In the genomic region with DNA sequence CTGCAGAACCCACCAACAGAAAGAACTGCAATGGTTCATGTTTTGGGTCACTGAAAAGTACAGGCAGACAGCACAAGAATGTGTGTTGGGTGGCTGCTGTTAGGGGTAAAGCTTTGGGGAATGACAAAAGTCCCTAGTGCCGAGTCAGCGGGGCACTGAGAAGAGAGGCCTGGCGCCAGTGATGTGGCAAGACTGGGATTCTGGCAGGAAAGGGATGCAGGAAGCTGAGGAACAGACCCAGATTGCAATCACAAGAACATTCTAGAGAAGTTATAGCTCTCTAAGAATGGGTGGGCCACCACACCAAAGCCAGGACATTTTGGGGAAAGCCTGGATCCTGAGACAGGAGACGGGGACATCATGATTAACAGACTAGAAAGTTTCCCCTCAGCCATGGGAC, we compare ENCODE assay signal across 20 mouse cellular contexts.
DNase-seq lines count a peak whose midpoint lies in the region; ATAC-seq and TF ChIP-seq lines count a peak whose summit lies in the region.
"Had no signal": no experiment of that assay in that cellular context is flagged by ENCODE, and none has a peak within 500 bp of the region (broad histone marks: within the 10 kb centered on the region; RNA-seq: fewer than 3 reads in every experiment).

No protein-coding gene starts in this region.

- TF ChIP-seq CTCF in bone marrow macrophage, adult 2 months (IDR thresholded peaks at IDR 0.05; ENCODE audit: low read depth, low read length): no peak
- no peak for TF ChIP-seq CTCF in lung, postnatal 0 days (IDR thresholded peaks at IDR 0.05)

- H3K36me3 ChIP-seq in heart, embryonic 12.5 days: no peaks in the 10 kb centered on the region
- no peaks in the 10 kb centered on the region for H3K36me3 ChIP-seq in lung, postnatal 0 days (ENCODE audit: insufficient read depth, low read length)
- H3K36me3 ChIP-seq: limb, embryonic 13.5 days; liver, embryonic 15.5 days had no signal

- peak; percentile 70 for DNase-seq in adrenal gland, postnatal 10 days
- no peak for DNase-seq in adrenal gland, adult 8-10 months
- DNase-seq in heart, adult 11 months: no peak
- peak; percentile 72 for DNase-seq in lung, postnatal 0 days (ENCODE audit: low spot score)
- no peak for DNase-seq in left cerebral cortex, postnatal 4 days
- no peak for DNase-seq in spleen, postnatal 14 days (ENCODE audit: low spot score in 2 of 2)
- DNase-seq: cerebellum, postnatal 14 days; forebrain, postnatal 0 days; gastrocnemius, postnatal 14 days; thymus, postnatal 4 days had no signal

- peaks cover 67% of the 10 kb centered on the region for H3K4me1 ChIP-seq in heart, embryonic 12.5 days (replicated peaks)
- peaks cover 35% of the 10 kb centered on the region for H3K4me1 ChIP-seq in bone marrow macrophage, adult 2 months (ENCODE audit: control insufficient read depth, insufficient read depth, low read length)
- peaks cover 9% of the 10 kb centered on the region for H3K4me1 ChIP-seq in lung, postnatal 0 days (ENCODE audit: insufficient read depth, low read depth, low read length)
- H3K4me1 ChIP-seq: liver, embryonic 15.5 days; megakaryocyte, embryonic 14.5 days had no signal

- TF ChIP-seq POLR2A in bone marrow macrophage, adult 2 months (IDR thresholded peaks at IDR 0.05; ENCODE audit: borderline replicate concordance, low read depth, low read length): no peak

- H3K4me2 ChIP-seq in heart, embryonic 12.5 days: peak overlapping the region; percentile 51
- H3K4me2 ChIP-seq in lung, postnatal 0 days (replicated peaks; ENCODE audit: low read depth, low read length): no peak overlapping the region
- H3K4me2 ChIP-seq: hindbrain, embryonic 14.5 days; limb, embryonic 13.5 days; liver, embryonic 15.5 days had no signal

- peak; percentile 87 for TF ChIP-seq EP300 in lung, postnatal 0 days (IDR thresholded peaks at IDR 0.05)

- 76% methylated on average over 4 of the region's 4 CpGs for WGBS in heart, embryonic 12.5 days
- WGBS in lung, postnatal 0 days: 51% methylated on average over 4 of the region's 4 CpGs

- no peak overlapping the region for H3K4me3 ChIP-seq in heart, embryonic 12.5 days
- H3K4me3 ChIP-seq in bone marrow macrophage, adult 2 months (ENCODE audit: insufficient read depth, low read length): no peak overlapping the region
- H3K4me3 ChIP-seq in lung, postnatal 0 days (ENCODE audit: low read depth, low read length): no peak overlapping the region
- H3K4me3 ChIP-seq: erythroblast, embryonic 14.5 days; left cerebral cortex, adult 2 months; limb, embryonic 13.5 days; liver, embryonic 15.5 days; megakaryocyte, embryonic 14.5 days had no signal

- H3K27me3 ChIP-seq in heart, embryonic 12.5 days (replicated peaks): no peaks in the 10 kb centered on the region
- no peaks in the 10 kb centered on the region for H3K27me3 ChIP-seq in lung, postnatal 0 days (replicated peaks; ENCODE audit: insufficient read depth, low read length)
- H3K27me3 ChIP-seq: liver, embryonic 15.5 days had no signal

- intact Hi-C loops in left cerebral cortex, postnatal 4 days (cut with DNase I): no loop called here

- no peak for ATAC-seq in heart, embryonic 12.5 days (ENCODE audit: insufficient number of reproducible peaks, low FRiP score)
- ATAC-seq in lung, postnatal 0 days: peak; percentile 77
- ATAC-seq: forebrain, postnatal 0 days; intestine, embryonic 16.5 days; midbrain, embryonic 16.5 days had no signal

- peak overlapping the region; percentile 14; the same call in 1 of the 2 replicates for H3K9ac ChIP-seq in heart, embryonic 12.5 days
- H3K9ac ChIP-seq in lung, postnatal 0 days (replicated peaks; ENCODE audit: low read depth): no peak overlapping the region
- H3K9ac ChIP-seq: forebrain, postnatal 0 days; hindbrain, embryonic 14.5 days; limb, embryonic 13.5 days; liver, embryonic 15.5 days had no signal

- H3K9me3 ChIP-seq in heart, embryonic 12.5 days (replicated peaks): 0 out of 2 replicates have a peak, but pooled peaks cover 3% of the 10 kb centered on the region
- H3K9me3 ChIP-seq in lung, postnatal 0 days (ENCODE audit: low read length): no peaks in the 10 kb centered on the region
- H3K9me3 ChIP-seq: limb, embryonic 13.5 days; liver, embryonic 15.5 days had no signal

- peak overlapping the region; percentile 18; the same call in 1 of the 2 replicates for H3K27ac ChIP-seq in heart, embryonic 12.5 days (ENCODE audit: poor library complexity, severe bottlenecking)
- H3K27ac ChIP-seq in bone marrow macrophage, adult 2 months (ENCODE audit: insufficient read depth, low read depth, low read length): peak overlapping the region; percentile 39
- no peak overlapping the region for H3K27ac ChIP-seq in lung, postnatal 0 days (ENCODE audit: low read length)
- H3K27ac ChIP-seq: hindbrain, embryonic 14.5 days; left cerebral cortex, adult 2 months; limb, embryonic 13.5 days; liver, embryonic 15.5 days had no signal

Comparison
In these comparisons a context has a peak if more than half of its experiments do, and no peak if none do; other contexts are left out.
1. DNase-seq: peak in adrenal gland, postnatal 10 days (single experiment) and lung, postnatal 0 days (single experiment); none in adrenal gland, adult 8-10 months (single experiment), heart, adult 11 months (single experiment), left cerebral cortex, postnatal 4 days (single experiment) and spleen, postnatal 14 days (0 of 2).